Mouse (Mus musculus): ENCODE data around the gene Ehd1. TPM values are rescaled to one million over a fixed set of nuclear protein-coding genes. Genes with fewer than 3 reads are reported as not detected.

The Ehd1 gene
- polyA plus RNA-seq, 1 experiment from 2014 or later: 63.8 TPM

DNA sequence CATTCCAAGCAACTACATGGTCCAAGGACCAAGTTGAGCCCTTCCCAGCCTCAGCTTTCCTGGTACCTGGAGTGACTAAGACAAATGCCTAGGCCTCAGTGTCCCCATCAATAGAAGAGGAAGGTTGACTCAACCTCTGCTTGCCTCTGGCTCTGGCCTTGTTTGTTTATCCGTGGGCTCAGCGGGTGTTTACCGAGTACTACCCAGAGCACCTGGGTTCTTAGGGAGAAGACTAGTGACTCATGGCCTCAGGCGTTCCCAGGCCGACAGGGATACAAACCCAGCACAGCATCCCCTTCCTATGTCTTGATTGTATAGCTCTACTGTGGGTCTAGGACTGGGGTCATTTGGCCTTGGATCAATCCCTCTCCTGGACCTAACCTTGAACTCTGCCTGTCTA is 33.3 kb upstream of the Ehd1 start:
- peak overlapping the region; percentile 93; the same call in 1 of the 2 replicates for H3K27ac ChIP-seq (replicated peaks)
- TF ChIP-seq CTCF (IDR thresholded peaks at IDR 0.05; ENCODE audit: low read depth): no peak
- TF ChIP-seq EP300 (optimal IDR thresholded peaks at IDR 0.05): no peak
- WGBS: 52% methylated on average over 5 of the region's 5 CpGs
- H3K4me3 ChIP-seq (ENCODE audit: low read depth, low read length): no peak overlapping the region
- ATAC-seq (ENCODE audit: low FRiP score, low TSS enrichment) (peak; percentile 43), DNase-seq (ENCODE audit: low spot score) (peak; percentile 58)
- H3K4me2 ChIP-seq (replicated peaks; ENCODE audit: low read depth): no peak overlapping the region
- peaks cover 20% of the 10 kb centered on the region; the same call in 1 of the 2 replicates for H3K36me3 ChIP-seq (ENCODE audit: control insufficient read depth, insufficient read depth, low read length)
- H3K4me1 ChIP-seq (replicated peaks; ENCODE audit: control insufficient read depth, insufficient read depth): no peaks in the 10 kb centered on the region; the same call in 1 of the 2 replicates
- no peaks in the 10 kb centered on the region for H3K27me3 ChIP-seq (ENCODE audit: control insufficient read depth, insufficient read depth, low read length)
- H3K9ac ChIP-seq (ENCODE audit: low read length): no peak overlapping the region
- no peaks in the 10 kb centered on the region for H3K9me3 ChIP-seq (ENCODE audit: control insufficient read depth, low read length)

DNA sequence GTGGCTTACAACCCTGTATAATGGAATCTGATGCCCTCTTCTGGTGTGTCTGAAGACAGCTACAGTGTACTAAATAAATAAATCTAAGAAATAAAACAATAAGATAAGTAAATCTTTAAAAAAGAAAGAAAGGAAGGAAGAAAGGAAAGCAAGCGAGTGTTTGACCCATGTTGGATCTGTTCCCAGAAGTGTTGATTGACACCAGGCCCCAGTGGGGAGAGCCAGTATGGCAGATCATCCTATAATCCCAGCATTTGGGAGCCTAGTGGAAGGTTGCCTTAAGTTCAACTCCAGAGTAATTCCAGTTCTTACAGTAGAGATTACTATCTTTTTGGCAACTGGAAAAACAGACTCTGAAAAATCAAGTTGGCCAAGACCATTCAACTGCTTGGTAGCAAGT is 30.7 kb upstream of the Ehd1 start:
- no peaks in the 10 kb centered on the region; the same call in 1 of the 2 replicates for H3K4me1 ChIP-seq (replicated peaks; ENCODE audit: control insufficient read depth, insufficient read depth)
- DNase-seq (ENCODE audit: low spot score) (no peak), ATAC-seq (ENCODE audit: low FRiP score, low TSS enrichment) (no peak)
- H3K4me2 ChIP-seq (replicated peaks; ENCODE audit: low read depth): no peak overlapping the region
- no peak overlapping the region for H3K27ac ChIP-seq (replicated peaks)
- H3K36me3 ChIP-seq (ENCODE audit: control insufficient read depth, insufficient read depth, low read length): peaks cover 34% of the 10 kb centered on the region
- WGBS: 23% methylated on average over 1 of the region's 1 CpGs
- TF ChIP-seq CTCF (IDR thresholded peaks at IDR 0.05; ENCODE audit: low read depth) (peak; percentile 5; the same call in 1 of the 2 replicates), EP300 (optimal IDR thresholded peaks at IDR 0.05) (no peak)
- no peak overlapping the region for H3K9ac ChIP-seq (ENCODE audit: low read length)
- no peaks in the 10 kb centered on the region for H3K27me3 ChIP-seq (ENCODE audit: control insufficient read depth, insufficient read depth, low read length)
- H3K4me3 ChIP-seq (ENCODE audit: low read depth, low read length): no peak overlapping the region
- no peaks in the 10 kb centered on the region for H3K9me3 ChIP-seq (ENCODE audit: control insufficient read depth, low read length)

DNA sequence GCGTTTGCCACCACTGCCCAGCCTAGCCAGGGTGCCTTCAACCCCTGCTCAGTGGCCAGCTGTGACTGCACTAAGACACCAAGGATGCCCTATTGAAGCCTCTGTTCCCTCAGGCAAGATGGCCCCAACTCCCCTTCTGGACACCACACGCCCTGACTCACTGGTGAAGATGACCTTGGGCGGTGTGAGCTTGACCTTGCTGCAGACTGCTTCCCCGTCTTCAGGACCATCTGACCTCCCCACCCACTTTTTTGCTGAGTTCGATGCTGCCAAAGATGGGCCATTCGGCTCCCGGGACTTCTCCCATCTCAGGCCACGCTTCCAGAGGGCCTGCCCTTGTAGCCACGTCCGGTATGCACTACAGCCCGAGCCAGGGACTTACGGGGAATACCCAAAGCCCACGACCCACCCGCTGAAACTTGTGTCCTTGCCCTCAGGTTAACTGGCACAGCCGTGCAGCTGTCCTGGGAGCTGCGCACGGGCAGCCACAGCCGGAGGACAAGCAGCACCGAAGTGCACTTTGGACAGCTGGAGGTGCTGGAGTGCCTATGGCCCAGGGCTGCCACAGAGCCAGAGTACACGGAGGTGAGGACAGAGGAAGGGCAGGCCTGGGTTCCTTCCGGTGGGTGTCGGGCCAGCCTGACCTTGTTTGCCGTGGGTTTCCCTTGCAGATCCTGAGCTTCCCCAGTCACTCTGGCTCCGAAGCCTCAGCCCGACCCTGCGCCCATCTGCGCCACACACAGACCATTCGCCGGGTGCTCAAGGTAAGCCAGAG is 28.8 kb upstream of the Ehd1 start:
- 94% methylated on average over 29 of the region's 29 CpGs for WGBS
- H3K9ac ChIP-seq (ENCODE audit: low read length): no peak overlapping the region
- ATAC-seq (ENCODE audit: low FRiP score, low TSS enrichment) (no peak), DNase-seq (ENCODE audit: low spot score) (no peak)
- H3K4me2 ChIP-seq (replicated peaks; ENCODE audit: low read depth): no peak overlapping the region
- no peak for TF ChIP-seq EP300 (optimal IDR thresholded peaks at IDR 0.05)
- no peak for TF ChIP-seq CTCF (IDR thresholded peaks at IDR 0.05; ENCODE audit: low read depth)
- H3K36me3 ChIP-seq (ENCODE audit: control insufficient read depth, insufficient read depth, low read length): peaks cover 44% of the 10 kb centered on the region
- H3K4me1 ChIP-seq (replicated peaks; ENCODE audit: control insufficient read depth, insufficient read depth): no peaks in the 10 kb centered on the region
- H3K27ac ChIP-seq (replicated peaks): no peak overlapping the region
- no peak overlapping the region for H3K4me3 ChIP-seq (ENCODE audit: low read depth, low read length)
- no peaks in the 10 kb centered on the region for H3K9me3 ChIP-seq (ENCODE audit: control insufficient read depth, low read length)
- H3K27me3 ChIP-seq (ENCODE audit: control insufficient read depth, insufficient read depth, low read length): no peaks in the 10 kb centered on the region

DNA sequence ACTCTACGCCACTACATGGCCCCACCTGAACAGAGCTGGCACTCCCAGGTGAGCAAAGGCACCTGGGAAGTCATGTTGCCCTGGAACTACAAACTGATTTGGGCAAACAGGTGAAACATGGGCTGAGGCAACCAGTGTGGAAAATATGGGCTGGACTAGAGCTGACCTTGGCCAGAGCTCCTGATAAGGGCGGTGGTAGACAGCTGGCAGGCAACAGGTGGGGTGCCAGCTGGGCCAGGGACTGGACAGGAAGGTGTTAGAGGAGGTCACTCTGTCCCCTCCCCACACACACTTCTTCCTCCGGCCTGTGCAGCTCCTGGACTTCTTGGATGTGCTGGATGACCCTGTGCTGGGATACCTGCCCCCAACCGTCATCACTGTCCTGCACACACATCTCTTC is 23.5 kb upstream of the Ehd1 start:
- no peak for TF ChIP-seq CTCF (IDR thresholded peaks at IDR 0.05; ENCODE audit: low read depth)
- no peak for TF ChIP-seq EP300 (optimal IDR thresholded peaks at IDR 0.05)
- no peak overlapping the region for H3K4me2 ChIP-seq (replicated peaks; ENCODE audit: low read depth)
- no peak for DNase-seq (ENCODE audit: low spot score)
- no peaks in the 10 kb centered on the region for H3K27me3 ChIP-seq (ENCODE audit: control insufficient read depth, insufficient read depth, low read length)
- WGBS: 75% methylated on average over 4 of the region's 4 CpGs
- no peak for ATAC-seq (ENCODE audit: low FRiP score, low TSS enrichment)
- H3K4me3 ChIP-seq (ENCODE audit: low read depth, low read length): no peak overlapping the region
- no peaks in the 10 kb centered on the region for H3K9me3 ChIP-seq (ENCODE audit: control insufficient read depth, low read length)
- no peaks in the 10 kb centered on the region for H3K4me1 ChIP-seq (replicated peaks; ENCODE audit: control insufficient read depth, insufficient read depth)
- peaks cover 60% of the 10 kb centered on the region for H3K36me3 ChIP-seq (ENCODE audit: control insufficient read depth, insufficient read depth, low read length)
- H3K9ac ChIP-seq (ENCODE audit: low read length): no peak overlapping the region
- no peak overlapping the region for H3K27ac ChIP-seq (replicated peaks)

DNA sequence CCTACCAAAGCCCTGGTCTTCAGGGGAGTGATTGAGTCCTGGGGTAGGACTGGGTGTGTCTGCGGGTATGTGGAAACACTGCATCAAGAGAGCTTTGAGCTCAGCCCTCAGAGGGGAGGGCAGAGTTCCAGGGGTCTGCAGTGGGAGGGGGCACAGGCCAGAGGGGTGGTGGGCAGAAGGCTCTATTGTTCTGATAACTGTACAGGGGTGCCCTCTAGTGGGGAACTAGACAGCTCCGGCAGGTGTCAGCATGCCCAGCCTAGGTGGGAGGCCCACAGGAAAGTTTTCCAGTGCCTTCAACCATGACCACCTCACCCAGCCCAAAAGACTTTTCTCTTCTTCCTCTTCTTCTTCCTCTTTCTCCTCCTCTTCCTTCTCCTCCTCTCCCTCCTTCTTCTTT is 16.1 kb upstream of the Ehd1 start:
- no peak overlapping the region for H3K27ac ChIP-seq (replicated peaks)
- H3K9ac ChIP-seq (ENCODE audit: low read length): no peak overlapping the region
- DNase-seq (ENCODE audit: low spot score) (no peak), ATAC-seq (ENCODE audit: low FRiP score, low TSS enrichment) (no peak)
- H3K4me1 ChIP-seq (replicated peaks; ENCODE audit: control insufficient read depth, insufficient read depth): no peaks in the 10 kb centered on the region
- no peak overlapping the region for H3K4me3 ChIP-seq (ENCODE audit: low read depth, low read length)
- no peak overlapping the region for H3K4me2 ChIP-seq (replicated peaks; ENCODE audit: low read depth)
- 69% methylated on average over 2 of the region's 2 CpGs for WGBS
- peak; percentile 59 for TF ChIP-seq CTCF (IDR thresholded peaks at IDR 0.05; ENCODE audit: low read depth)
- TF ChIP-seq EP300 (optimal IDR thresholded peaks at IDR 0.05): no peak
- H3K27me3 ChIP-seq (ENCODE audit: control insufficient read depth, insufficient read depth, low read length): no peaks in the 10 kb centered on the region
- H3K36me3 ChIP-seq (ENCODE audit: control insufficient read depth, insufficient read depth, low read length): peaks cover 26% of the 10 kb centered on the region
- no peaks in the 10 kb centered on the region for H3K9me3 ChIP-seq (ENCODE audit: control insufficient read depth, low read length)

DNA sequence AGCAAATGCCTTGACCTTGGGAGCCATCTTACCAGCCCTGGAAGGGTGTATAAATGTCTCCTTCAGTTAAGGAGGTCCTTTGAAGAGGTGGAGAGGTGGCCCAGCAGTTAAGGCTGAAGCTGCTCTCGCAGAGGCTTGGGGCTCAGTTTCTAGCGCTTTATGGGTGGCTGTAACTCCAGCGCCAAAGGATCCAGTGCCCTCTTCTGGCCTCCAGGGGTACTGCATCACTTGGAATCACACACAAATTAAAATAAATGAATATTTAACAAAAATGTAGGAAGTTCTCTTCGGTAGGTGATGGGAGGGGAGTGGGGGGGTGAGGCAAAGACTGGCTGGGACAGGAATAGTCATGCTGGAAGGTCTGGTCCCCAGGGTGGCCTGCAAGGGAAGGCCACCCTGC is 15.6 kb upstream of the Ehd1 start:
- ATAC-seq (ENCODE audit: low FRiP score, low TSS enrichment) (no peak), DNase-seq (ENCODE audit: low spot score) (no peak)
- TF ChIP-seq CTCF (IDR thresholded peaks at IDR 0.05; ENCODE audit: low read depth) (peak; percentile 60), EP300 (optimal IDR thresholded peaks at IDR 0.05) (no peak)
- Histone ChIP-seq H3K9me3 (ENCODE audit: control insufficient read depth, low read length) (no peaks in the 10 kb centered on the region), H3K27ac (replicated peaks) (no peak overlapping the region), H3K4me3 (ENCODE audit: low read depth, low read length) (no peak overlapping the region), H3K4me2 (replicated peaks; ENCODE audit: low read depth) (no peak overlapping the region), H3K9ac (ENCODE audit: low read length) (no peak overlapping the region), H3K4me1 (replicated peaks; ENCODE audit: control insufficient read depth, insufficient read depth) (no peaks in the 10 kb centered on the region), H3K27me3 (ENCODE audit: control insufficient read depth, insufficient read depth, low read length) (no peaks in the 10 kb centered on the region), H3K36me3 (ENCODE audit: control insufficient read depth, insufficient read depth, low read length) (peaks cover 26% of the 10 kb centered on the region)
- WGBS: 75% methylated on average over 4 of the region's 4 CpGs
